Comparison of ENCODE assay signal across 22 mouse cellular contexts in the genomic region with DNA sequence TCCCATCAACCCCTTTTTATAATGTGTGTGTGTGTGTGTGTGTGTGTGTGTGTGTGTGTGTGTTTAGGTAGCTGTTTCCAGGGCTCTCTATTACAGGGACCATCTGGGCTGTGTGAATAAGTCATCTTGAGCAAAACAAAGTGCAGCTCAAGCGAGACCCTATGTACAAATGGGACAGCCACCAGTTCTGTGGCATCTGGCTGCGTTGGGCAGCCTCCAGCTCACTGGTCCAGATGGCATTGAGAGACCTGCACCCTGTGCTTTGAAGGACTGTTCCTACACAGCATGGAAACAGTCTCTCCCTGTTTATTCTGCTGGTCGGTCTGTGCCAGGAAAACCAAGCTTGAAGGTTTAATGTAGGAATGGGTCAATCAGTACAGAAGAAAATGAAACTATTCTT.
DNase-seq lines count a peak whose midpoint lies in the region; ATAC-seq lines count a peak whose summit lies in the region.
"Had no signal": no experiment of that assay in that cellular context is flagged by ENCODE, and none has a peak within 500 bp of the region (broad histone marks: within the 10 kb centered on the region; RNA-seq: fewer than 3 reads in every experiment).

No protein-coding gene starts in this region.

- H3K4me2 ChIP-seq in heart, embryonic 11.5 days, result no peak overlapping the region
- H3K4me2 ChIP-seq: embryonic facial prominence, embryonic 15.5 days; heart, embryonic 15.5 days; limb, embryonic 13.5 days; neural tube, embryonic 12.5 days; stomach, embryonic 15.5 days had no signal

- H3K36me3 ChIP-seq in heart, embryonic 11.5 days (ENCODE audit: control insufficient read depth, insufficient read depth, low read length), result no peaks in the 10 kb centered on the region
- H3K36me3 ChIP-seq: embryonic facial prominence, embryonic 15.5 days; heart, embryonic 15.5 days; limb, embryonic 13.5 days; neural tube, embryonic 12.5 days; stomach, embryonic 15.5 days had no signal

- no peaks in the 10 kb centered on the region for H3K4me1 ChIP-seq in heart, embryonic 11.5 days (ENCODE audit: control insufficient read depth, insufficient read depth, low read length)
- H3K4me1 ChIP-seq: embryonic facial prominence, embryonic 15.5 days; heart, embryonic 15.5 days; limb, embryonic 13.5 days; megakaryocyte, embryonic 14.5 days; neural tube, embryonic 12.5 days; stomach, embryonic 15.5 days had no signal

- H3K9me3 ChIP-seq in heart, embryonic 11.5 days (replicated peaks; ENCODE audit: control insufficient read depth, low read length), result no peaks in the 10 kb centered on the region
- H3K9me3 ChIP-seq: embryonic facial prominence, embryonic 15.5 days; heart, embryonic 15.5 days; limb, embryonic 13.5 days; megakaryocyte, embryonic 14.5 days; neural tube, embryonic 12.5 days; stomach, embryonic 15.5 days had no signal

- ATAC-seq in heart, embryonic 11.5 days (replicated peaks; ENCODE audit: insufficient number of reproducible peaks, low FRiP score, low TSS enrichment), result no peak

- 78% methylated on average over 3 of the region's 3 CpGs for WGBS in heart, embryonic 11.5 days (ENCODE audit: insufficient replicate concordance)

- no peaks in the 10 kb centered on the region for H3K27me3 ChIP-seq in heart, embryonic 11.5 days (ENCODE audit: control insufficient read depth, insufficient read depth, low read length)
- H3K27me3 ChIP-seq: embryonic facial prominence, embryonic 15.5 days; heart, embryonic 15.5 days; limb, embryonic 13.5 days; megakaryocyte, embryonic 14.5 days; neural tube, embryonic 12.5 days; stomach, embryonic 15.5 days had no signal

- DNase-seq in cerebellum, postnatal 14 days, result peak; percentile 60 to 63
- DNase-seq in cerebellum, adult 9-11 months, result no peak
- peak; percentile 16 for DNase-seq in layer of hippocampus, adult 11-12 months (ENCODE audit: low spot score)
- no peak for DNase-seq in layer of hippocampus, adult 9-10 months (ENCODE audit: low spot score)
- peak; percentile 32 to 49 for DNase-seq in right cerebral cortex, postnatal 10 days (ENCODE audit: low spot score in 2 of 2)
- DNase-seq in right cerebral cortex, postnatal 14 days, result no peak
- DNase-seq in lung, postnatal 14 days, result no peak
- DNase-seq: adrenal gland, adult 2 months; embryo, embryonic 11 days; gastrocnemius, postnatal 10 days; heart, adult 18-20 months; kidney, adult 11 months; kidney, postnatal 25 days; thymus, adult 2 months had no signal

- H3K27ac ChIP-seq in heart, embryonic 11.5 days (ENCODE audit: low read depth, low read length), result no peak overlapping the region
- H3K27ac ChIP-seq: embryonic facial prominence, embryonic 15.5 days; heart, embryonic 15.5 days; limb, embryonic 13.5 days; liver, embryonic 14.5 days; neural tube, embryonic 12.5 days; stomach, embryonic 15.5 days had no signal

- H3K4me3 ChIP-seq in heart, embryonic 11.5 days (ENCODE audit: low read depth, low read length), result no peak overlapping the region
- H3K4me3 ChIP-seq: embryonic facial prominence, embryonic 15.5 days; heart, embryonic 15.5 days; limb, embryonic 13.5 days; megakaryocyte, embryonic 14.5 days; neural tube, embryonic 12.5 days; stomach, embryonic 15.5 days had no signal

- H3K9ac ChIP-seq in heart, embryonic 11.5 days (ENCODE audit: low read depth, low read length), result no peak overlapping the region
- H3K9ac ChIP-seq: embryonic facial prominence, embryonic 15.5 days; heart, embryonic 15.5 days; limb, embryonic 13.5 days; liver, embryonic 14.5 days; neural tube, embryonic 12.5 days; stomach, embryonic 15.5 days had no signal

Comparison
In these comparisons a context has a peak if more than half of its experiments do, and no peak if none do; other contexts are left out.
1. DNase-seq: peak in cerebellum, postnatal 14 days (2 of 2), layer of hippocampus, adult 11-12 months (single experiment) and right cerebral cortex, postnatal 10 days (2 of 2); none in cerebellum, adult 9-11 months (single experiment), layer of hippocampus, adult 9-10 months (single experiment), right cerebral cortex, postnatal 14 days (single experiment) and lung, postnatal 14 days (single experiment).